Mouse (Mus musculus) gastrocnemius, postnatal 4 days (tissue): Measurements from ENCODE around the gene Crebrf. TPM values are rescaled to one million over a fixed set of nuclear protein-coding genes. Genes with fewer than 3 reads are reported as not detected.

Experiments used
- DNase-seq, 2 experiments: peaks; one replicate each; pipeline ENCODE4 v3.0.0; 2021 to 2022; ENCODE audit warnings: low spot score in 2 of 2, mixed read lengths in 2 of 2
- long read RNA-seq, 2 experiments: library from polyadenylated mRNA; stranded (forward); transcript quantifications; one replicate each; pipeline ENCODE4 v2.0.0; 2021
- total RNA-seq, 2 experiments: library from RNA; stranded (reverse); gene quantifications; 2 replicates each; pipeline ENCODE4 v1.2.3; 2021

Crebrf gene
- 10 to 100 TPM; 13.3 to 13.5 TPM for total RNA-seq
- long read RNA-seq, experiment 1, full-length matches to known transcripts, result 2 of 3 reads
- long read RNA-seq, experiment 1, partial matches to known transcripts, result 0 of 3 reads
- long read RNA-seq, experiment 1, other reads (novel, unspliced or antisense), result 1 of 3 reads
- long read RNA-seq, experiment 2, partial matches to known transcripts, result 0 of 2 reads
- long read RNA-seq, experiment 2, other reads (novel, unspliced or antisense), result 2 of 2 reads

GRCm38 (mm10) chr17:26715271-26715758, at the start of gene Crebrf:
Gene Crebrf (plus strand): TSS chr17:26715650.
- peak; percentile 96 to 99 for DNase-seq

- no peak for DNase-seq
Observed at GRCm38 (mm10) chr17:26671268-26671667, 44.2 kb upstream of the Crebrf start.

GRCm38 (mm10) chr17:26675845-26676244, 39.6 kb upstream of the Crebrf start:
- DNase-seq, result no peak

GRCm38 (mm10) chr17:26676252-26676615, 39.2 kb upstream of the Crebrf start:
- peak; percentile 76 to 86 for DNase-seq

GRCm38 (mm10) chr17:26676616-26677376, 38.7 kb upstream of the Crebrf start:
- peak; percentile 53 to 86 for DNase-seq

- DNase-seq, result no peak
Observed at GRCm38 (mm10) chr17:26677711-26678637, 37.5 kb upstream of the Crebrf start.

- no peak for DNase-seq
Observed at GRCm38 (mm10) chr17:26681276-26681675, 34.2 kb upstream of the Crebrf start.

GRCm38 (mm10) chr17:26686334-26687000, 29.0 kb upstream of the Crebrf start:
- DNase-seq, result no peak

- no peak for DNase-seq
Observed at GRCm38 (mm10) chr17:26688795-26689735, 26.4 kb upstream of the Crebrf start.

- DNase-seq, result no peak
Observed at GRCm38 (mm10) chr17:26689810-26690209, 25.6 kb upstream of the Crebrf start.

- DNase-seq, result no peak
Observed at GRCm38 (mm10) chr17:26690236-26690635, 25.2 kb upstream of the Crebrf start.

GRCm38 (mm10) chr17:26691110-26691509, 24.3 kb upstream of the Crebrf start:
- DNase-seq, result no peak

- no peak for DNase-seq
Observed at GRCm38 (mm10) chr17:26693424-26693823, 22.0 kb upstream of the Crebrf start.

GRCm38 (mm10) chr17:26694171-26694570, 21.3 kb upstream of the Crebrf start:
- DNase-seq, result no peak

- DNase-seq, result no peak
Observed at GRCm38 (mm10) chr17:26695193-26695592, 20.3 kb upstream of the Crebrf start.

GRCm38 (mm10) chr17:26698846-26699245, 16.6 kb upstream of the Crebrf start:
- no peak for DNase-seq

- no peak for DNase-seq
Observed at GRCm38 (mm10) chr17:26699819-26700616, 15.4 kb upstream of the Crebrf start.

- no peak for DNase-seq
Observed at GRCm38 (mm10) chr17:26701565-26701964, 13.9 kb upstream of the Crebrf start.

GRCm38 (mm10) chr17:26702621-26703020, 12.8 kb upstream of the Crebrf start:
- no peak for DNase-seq
